Mouse (Mus musculus): ENCODE data around the gene Ptgr1.

Gene Ptgr1

DNA sequence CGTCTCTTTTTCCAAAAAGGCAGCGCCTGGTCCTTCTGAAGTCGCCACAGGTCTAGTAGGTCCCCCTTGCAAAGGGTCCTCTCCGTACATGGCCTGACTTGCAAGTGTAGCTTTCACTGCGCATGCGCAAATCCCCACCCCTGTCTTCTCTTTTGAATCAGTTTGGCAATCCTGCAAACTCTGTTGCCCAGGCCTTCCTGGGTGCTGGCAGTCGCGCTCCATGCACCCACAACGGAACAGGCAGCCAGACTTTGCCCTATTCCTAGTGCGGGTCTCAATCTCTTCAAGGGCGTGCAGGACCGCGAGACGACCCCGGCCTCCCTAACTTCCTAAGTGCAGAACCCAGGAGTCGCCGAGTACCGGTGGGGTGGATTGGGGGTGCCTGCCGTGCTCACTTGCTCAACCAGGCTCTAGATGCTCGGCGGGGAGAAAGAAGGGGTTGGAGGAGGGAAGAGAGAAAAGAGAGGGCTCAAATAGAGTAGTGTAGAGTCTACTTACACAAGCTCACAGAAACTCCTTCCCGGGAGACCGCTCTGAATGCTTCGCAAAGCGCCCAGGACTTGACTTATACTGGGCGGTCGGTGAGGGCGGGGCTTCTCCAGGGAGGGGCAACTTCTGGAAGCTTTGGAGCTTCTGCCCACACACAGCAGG, at the start of gene Ptgr1:
Gene Ptgr1, minus strand, starts transcription at position 580 of the 651 bp plus-strand sequence.
- DNase-seq (ENCODE audit: low read depth) = peak; percentile 95

DNA sequence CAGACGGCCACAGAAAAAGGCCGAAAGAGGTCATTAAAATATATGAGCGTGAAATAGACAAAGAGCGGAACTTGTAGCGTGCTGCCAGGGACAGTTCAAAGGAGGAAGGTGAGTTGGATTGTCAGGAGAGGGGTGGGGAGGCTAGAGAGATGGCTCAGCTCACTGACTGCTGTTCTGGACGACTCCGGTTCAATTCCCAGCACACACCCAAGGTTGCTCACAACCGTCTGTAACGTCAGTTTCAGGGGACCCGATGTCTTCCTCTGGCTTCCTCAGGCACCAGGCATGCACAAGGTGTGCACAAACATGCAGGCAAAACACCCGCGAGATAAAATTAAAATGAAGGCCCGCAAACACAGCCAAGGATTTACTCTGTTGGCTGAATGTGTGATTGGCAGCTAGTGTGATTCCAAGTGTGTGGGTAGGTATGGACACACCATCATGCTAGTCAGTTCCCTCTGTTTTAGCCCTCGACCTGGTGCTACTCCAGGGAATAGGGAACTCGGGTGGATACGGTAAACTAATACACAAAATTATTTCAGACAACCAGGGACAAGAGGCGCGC, 48.9 kb upstream of the Ptgr1 start:
- DNase-seq (ENCODE audit: low read depth) = peak; percentile 29

DNA sequence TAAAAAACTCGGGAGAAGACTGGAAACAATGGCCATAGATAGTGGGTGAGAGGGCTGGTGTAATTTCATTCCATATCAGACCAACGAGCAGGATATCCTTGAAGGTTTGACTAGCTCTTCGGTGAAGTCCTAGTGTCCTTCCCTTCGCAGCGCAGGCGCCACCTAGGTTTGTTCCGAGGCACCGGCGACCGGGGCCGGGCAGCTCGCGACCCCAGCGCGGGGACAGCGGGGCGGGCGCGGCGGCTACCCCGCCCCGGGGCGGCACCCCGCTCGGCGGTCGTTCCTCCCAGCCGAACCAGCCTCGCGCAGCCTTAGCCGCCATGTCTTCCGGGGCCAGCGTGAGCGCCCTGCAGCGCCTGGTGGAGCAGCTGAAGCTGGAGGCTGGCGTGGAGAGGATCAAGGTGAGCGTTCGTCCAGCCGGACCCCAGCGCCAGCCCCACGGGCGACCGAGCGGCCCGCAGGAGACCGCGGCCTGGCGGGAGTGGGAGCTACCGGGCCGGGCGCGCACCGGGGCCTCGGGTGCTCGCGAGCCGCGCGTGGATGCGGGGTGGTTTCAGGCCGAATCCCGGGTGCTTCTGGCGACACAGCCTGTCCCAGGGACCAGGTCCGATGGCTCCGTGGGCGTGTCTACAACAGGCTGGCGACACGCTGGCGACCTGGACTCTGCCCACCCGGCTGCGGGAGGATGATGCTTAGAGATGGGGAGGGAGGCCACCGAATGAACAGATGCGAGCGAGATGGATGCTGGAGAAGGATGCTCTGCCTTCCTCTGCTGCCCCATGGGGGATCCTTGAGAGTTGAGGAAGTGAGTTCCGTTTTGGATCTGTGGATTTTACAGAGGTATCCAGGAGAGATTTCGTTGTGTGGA, 48.2 kb upstream of the Ptgr1 start, which contains the start of gene Gng10:
Gene Gng10, plus strand, starts transcription at position 171 of the 868 bp plus-strand sequence.
- peak; percentile 86 for DNase-seq (ENCODE audit: low read depth)

DNA sequence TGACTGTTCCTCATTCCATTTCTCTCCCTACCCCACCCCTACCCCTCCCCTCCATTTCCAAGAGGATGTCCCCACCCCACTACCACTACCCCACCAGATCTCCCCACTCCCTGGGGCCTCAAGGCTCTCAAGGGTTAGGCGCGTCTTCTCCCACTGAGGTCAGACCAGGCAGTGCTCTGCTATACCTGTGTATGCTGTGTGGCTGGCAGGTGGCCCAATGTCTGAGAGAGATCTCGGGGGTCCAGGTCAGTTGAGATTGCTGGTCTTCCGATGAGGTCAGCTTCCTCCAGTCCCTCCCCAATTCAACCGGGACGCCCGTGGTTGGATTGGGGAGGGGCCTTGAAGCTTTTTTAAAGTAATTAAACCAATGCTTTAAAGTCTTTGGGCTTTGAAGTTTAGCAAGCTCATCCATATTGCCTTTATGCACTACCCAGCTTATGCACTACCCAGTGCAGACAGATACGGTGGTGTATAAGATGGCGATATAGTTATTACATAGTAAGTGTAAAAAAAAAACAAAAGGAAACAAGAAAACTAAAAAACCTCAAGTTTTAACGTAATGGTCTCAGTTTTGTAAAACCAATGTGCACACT, 47.5 kb upstream of the Ptgr1 start:
- DNase-seq (ENCODE audit: low read depth) = peak; percentile 10

DNA sequence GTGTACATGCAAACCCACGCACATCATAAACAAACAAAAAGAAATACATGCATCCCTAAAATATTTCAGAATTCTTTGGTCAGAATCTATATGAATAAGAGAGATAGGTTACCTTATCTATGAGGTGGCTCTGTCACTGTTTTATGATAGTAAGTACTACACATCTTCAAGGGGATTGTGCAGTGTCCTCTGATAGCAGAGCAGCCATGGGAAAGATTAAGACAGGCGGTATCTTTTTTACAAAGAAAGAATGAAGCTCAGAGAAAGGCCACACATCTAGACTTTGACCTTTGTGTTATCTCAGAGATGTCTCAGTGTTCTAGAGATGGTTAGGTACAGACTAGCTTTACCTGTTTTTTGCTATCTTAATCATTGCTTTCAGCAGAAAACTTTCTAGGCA, 30.0 kb upstream of the Ptgr1 start:
- no peak for DNase-seq (ENCODE audit: low read depth)

DNA sequence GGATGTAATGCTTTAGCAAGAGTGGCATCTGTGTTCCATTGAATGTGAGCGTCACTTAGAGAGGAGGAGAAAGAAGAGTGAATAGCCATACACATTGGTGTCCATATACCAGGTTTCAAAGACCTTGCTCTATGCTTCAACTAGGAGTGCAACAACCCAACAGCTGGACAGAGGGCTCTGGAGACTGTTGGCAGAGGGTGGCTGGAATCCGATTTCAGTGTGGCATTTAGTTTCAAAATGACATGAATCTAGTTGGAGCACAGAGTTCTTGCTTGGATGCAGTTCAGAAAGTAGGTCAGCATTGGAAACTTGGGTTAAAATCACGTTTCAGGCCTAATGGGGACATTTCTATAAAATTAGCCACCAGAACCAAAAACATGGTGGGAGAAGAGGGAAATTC, 28.3 kb upstream of the Ptgr1 start:
- DNase-seq (ENCODE audit: low read depth) = no peak

DNA sequence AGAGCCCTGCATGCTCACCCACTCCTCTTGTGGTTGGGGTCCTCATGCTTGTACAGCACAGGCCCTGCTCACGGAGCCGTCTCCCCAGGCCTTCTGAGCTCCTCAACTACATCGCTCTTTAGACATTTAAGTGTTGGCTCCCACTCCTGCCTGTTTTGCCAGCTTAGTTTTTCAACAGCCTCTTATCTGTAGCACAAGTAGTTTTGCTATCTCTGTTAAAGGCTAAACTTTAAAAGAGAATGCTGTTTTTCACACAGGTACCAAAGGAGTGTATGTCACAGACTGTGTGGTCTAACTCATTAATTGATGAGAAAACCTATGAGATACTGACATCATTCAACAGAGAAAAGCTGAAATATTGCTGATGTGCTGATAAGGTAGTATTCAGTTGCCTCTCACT, 24.5 kb upstream of the Ptgr1 start:
- no peak for DNase-seq (ENCODE audit: low read depth)

DNA sequence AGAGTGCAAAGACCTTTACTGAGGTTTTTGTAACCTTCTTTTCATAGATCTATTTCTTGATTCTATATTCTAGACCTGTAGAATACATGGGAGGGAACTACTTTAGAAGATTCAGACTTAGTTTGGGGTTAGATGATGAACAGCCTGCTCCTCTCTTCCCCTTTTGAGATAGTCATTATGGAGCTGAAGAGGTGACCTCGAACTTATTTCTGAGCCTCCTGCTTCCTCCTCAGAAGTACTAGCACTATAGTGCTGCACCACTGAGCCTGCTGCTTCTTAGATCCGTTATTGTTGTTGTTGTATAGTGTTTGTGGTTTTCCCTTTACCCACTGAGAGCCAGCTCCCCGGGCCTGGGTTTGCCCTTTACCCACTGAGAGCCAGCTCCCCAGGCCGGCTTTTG, 22.8 kb upstream of the Ptgr1 start:
- no peak for DNase-seq (ENCODE audit: low read depth)

DNA sequence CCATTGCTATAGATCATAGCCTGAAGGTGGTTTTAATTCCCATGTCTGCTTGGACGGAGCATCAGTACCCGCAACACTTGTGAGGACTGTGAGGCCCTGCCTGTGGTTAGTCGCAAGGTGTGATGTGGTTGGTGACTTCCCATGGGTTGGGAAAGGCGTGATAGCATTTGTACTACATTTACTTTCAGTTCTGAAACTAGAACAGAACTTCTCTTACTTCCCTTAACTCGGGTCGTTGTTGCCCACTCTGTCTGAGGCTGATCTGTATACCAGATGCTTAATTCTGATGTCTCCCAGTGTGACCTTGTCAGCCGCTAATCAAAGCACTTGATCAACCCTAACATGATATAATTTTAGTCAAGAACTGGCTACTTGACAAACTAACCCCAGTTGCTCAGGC, 22.3 kb upstream of the Ptgr1 start:
- DNase-seq (ENCODE audit: low read depth) = no peak

DNA sequence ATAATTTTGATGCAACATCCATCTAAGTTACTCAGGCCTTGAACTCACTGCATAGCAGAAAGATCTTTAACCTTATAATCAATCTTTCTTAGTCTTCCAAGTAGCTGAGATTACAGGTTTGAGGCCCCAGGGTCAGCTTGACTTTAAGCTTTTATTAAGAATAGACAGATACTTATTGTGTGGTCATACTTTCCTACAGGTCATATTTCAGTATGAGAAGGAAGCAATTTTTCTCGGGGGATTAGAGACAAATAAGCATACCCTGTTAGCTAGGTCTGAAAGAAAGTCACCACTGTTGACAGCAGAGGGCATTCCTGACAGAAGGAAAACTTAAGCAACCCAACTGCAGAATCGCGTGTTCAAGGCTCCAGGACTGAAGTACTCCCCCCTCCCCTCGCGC, 21.1 kb upstream of the Ptgr1 start:
- peak; percentile 70 for DNase-seq (ENCODE audit: low read depth)

DNA sequence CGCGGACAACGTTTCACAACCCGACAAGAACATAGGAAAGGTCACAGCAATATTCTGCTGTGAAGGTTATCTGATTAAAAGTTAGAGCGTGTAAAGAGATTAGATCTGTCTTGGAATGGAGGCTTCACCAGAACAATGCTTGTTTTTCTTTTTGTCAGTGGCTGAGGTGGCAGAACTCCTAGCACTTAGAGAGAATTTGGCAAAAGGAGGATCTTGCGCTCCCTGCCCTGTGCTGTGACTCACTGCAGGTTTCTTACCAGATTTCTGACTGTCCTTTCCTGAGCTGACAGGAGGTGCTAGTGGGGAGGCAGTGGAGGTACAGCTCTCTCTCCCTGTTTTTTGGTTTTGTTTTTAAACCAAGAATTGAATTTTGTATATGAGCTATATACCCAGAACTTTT, 20.1 kb upstream of the Ptgr1 start:
- DNase-seq (ENCODE audit: low read depth) = peak; percentile 52

DNA sequence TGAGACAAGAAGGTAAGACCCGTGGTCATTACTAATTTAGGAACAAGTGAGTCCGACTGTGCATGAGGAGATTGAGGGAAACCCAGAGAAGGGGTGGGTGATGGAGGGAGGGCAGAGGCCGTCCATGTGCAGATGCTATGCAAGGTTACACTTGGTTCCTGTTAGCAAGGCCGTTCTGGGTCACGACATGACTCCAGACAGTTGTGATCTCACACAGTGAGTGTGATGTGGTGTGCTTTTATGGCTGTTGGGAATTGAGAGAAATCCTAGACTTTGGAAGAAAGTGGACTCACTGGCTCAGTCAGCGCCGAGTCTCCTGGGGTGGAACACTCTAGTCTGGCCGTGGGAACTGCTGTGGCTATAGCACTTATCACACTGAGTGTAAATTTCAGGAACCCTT, 19.3 kb upstream of the Ptgr1 start:
- DNase-seq (ENCODE audit: low read depth) = no peak

DNA sequence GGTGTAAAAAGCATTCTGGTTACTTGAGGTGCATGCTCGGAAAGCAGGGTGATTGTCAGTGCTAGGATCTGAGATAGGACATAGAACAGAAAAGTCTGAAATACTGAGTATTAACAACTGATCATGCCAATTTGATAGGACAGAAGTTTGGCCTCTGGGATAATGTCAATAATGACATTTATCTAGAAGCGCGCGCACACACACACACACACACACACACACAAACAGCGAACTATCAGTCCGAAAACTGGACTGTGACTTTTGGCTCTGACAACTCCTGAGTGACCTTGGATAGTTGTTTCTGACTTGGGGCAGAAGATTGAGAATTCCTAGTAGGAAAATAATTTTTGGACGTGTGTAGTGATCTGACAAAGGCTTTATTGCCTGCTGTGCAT, 16.9 kb upstream of the Ptgr1 start:
- no peak for DNase-seq (ENCODE audit: low read depth)

DNA sequence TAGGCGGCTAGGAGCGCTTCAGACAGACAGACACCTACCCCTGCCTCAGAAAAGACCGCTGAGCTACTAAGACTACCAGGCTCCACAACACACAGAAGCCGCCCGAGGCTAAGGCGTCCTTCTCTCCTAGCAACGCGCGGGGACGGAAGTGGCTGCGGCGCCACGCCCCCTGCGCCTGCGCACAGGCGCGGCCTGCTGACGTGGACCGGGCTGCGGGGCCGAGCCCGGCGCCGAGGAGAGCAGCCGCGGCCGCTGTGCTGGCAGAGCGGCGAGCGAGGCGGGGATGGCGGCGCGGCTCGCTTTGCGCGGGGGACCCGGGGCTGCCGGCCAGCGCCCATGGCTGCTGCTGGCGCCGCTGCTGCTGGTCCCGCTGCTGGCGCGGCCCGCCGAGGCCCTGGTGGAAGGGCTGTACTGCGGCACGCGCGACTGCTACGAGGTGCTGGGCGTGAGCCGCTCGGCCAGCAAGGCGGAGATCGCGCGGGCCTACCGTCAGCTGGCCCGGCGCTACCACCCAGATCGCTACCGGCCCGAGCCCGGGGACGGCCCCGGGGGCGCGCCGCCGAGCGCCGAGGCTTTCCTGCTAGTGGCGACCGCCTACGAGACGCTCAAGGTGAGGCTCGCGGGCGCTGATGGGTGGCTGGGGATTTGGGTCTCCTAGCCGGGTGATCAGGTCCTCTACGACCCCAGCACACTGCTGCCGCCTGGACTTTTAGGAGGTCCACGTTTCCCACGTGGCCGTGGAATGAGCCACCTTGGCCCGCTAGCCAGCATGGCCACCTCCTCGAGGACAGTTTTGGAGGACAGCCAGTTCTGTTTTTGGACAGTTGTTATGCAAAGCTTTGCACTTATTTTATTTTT, 16.3 kb upstream of the Ptgr1 start, which contains the start of gene Gm20503:
Gene Gm20503, plus strand, starts transcription at position 263 of the 858 bp plus-strand sequence.
- peak; percentile 97 for DNase-seq (ENCODE audit: low read depth)

DNA sequence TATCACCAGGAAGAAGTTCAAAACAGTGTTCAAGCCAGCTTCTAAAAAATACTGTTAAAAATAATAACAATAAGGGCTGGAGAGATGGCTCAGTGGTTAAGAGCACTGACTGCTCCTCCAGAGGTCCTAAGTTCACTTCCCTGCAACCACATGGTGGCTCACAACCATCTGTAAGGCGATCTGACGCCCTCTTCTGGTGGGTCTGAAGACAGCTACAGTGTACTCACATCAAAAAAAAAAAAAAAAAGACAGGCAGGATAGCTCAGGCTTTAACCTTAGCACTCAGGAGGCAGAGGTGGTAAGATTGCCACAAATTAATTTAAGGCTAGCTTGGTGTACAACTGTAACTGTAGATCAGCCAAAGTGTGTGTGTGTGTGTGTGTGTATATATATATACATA, 13.7 kb upstream of the Ptgr1 start:
- DNase-seq (ENCODE audit: low read depth) = peak; percentile 70

DNA sequence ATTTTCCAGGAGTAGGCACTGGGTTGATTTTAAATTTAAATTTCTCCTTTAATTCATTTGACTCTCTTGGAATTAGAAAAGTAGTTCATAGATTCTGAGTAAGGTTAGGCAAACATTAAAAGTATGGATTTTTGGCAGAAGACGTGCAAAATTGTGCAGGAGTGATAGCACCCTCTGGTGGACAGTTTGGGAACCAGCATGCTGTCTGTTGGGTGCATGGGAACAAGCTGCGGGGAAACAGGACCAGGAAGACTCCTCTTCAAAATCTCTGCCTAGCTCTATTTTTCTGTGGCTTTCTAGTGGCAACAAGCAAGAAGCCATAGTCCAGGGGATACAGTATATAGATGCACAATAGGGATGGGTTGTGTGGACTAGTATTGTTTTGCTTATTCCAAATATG, 12.8 kb upstream of the Ptgr1 start:
- peak; percentile 95 for DNase-seq (ENCODE audit: low read depth)

DNA sequence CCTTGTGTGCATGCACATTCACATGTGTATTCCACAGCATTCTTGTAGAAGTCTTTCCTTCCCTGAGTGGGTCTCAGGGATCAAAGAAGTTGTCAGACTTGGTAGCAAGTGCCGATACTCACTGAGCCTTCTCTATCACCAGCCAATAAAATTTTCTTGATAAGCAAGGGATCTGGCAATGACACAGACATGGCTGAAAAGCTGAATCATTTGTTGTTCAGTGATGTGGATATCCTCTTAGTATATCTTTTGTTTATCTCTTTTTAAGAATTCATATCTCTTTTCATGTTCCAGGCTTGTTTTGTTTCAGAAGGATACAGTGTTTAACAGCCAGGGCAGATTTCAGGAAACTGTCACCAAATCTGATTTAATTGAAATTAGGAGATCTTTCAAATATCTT, 11.8 kb upstream of the Ptgr1 start:
- no peak for DNase-seq (ENCODE audit: low read depth)

DNA sequence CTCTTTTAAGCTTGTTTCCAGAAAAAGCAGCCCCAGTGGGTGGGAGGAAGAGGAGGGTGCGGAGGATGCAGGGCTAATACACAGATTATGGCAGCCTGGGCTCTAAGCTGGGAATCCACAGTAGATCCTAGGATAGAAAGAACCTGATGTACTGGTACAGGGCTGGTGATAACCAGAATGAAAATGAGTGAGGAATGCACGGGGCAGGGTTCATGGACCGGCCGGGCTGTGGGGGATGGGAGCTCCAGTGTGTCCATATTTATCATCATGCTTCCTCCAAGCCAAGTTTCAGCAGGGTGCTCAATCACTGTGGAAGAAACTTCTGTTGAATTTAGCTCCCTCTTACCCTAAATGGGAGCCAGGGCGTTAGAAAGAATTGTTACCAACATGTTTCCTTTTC, 10.2 kb upstream of the Ptgr1 start:
- DNase-seq (ENCODE audit: low read depth) = no peak

DNA sequence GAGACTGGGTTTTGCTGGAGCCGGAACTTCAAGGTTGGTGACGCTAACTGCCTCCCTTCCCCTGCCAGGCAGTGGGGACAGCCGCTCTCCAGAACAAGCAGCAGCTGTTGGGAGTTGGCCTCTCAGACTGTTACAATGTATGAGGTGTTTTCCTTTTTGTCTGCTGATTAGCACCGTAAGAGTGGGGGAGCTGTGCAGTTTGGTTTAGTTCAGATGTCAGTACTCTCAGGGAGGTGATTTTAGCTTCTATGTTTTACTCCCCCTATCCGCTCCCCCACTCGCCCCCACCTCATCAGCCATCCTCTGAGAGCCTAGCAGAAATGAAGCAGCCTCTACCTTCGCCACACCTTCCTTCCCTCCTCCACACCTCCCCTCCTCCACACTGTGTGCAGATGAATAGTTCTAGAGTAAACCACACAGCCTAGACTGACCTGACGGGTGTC, 8.4 kb upstream of the Ptgr1 start:
- no peak for DNase-seq (ENCODE audit: low read depth)

DNA sequence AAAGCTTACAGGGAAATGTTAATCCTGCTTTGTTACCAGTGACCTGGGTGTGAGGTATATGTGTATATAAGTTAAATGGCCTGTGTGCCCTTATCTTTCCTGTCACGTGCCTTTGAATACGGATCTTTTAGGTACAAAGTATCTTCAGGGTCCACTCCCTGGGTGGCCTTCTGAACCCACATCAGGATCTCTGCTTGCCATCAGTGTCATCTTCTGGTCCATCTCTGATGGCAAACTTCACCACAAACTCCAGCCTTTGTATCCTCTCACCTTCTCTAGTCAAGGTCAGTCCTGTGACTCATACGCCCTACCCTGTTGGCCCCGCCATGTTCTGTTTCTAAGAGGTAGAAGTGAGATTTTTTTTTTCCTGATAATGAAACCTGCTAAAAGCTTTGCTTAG, 7.8 kb upstream of the Ptgr1 start, which contains the start of gene Dnajc25:
Gene Dnajc25, plus strand, starts transcription at position 301 of the 400 bp plus-strand sequence.
- DNase-seq (ENCODE audit: low read depth) = no peak

DNA sequence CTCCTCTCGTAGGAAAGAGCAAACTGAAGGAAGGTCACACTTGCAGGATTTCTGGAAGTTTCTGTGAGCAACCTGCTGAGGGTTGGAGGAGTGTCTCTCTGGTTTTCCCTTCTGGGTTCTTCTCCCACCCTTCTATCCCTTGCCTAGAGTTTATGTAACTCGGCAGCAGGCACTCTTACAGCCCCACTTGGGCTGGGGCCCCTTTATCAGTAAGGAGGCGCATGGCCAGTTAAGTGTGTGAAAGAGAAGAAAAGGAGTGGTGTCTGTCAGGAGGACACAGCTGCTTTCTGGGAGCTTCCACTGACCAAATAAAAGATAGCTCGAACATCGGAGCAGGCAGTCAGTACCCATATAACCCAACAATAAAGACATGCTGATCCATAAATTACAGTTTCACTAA, 5.3 kb upstream of the Ptgr1 start:
- DNase-seq (ENCODE audit: low read depth) = no peak

All from NIH3T3 (cell line).